Mouse (Mus musculus): Measurements from ENCODE around the gene Slco1a5. TPM values are rescaled to one million over a fixed set of nuclear protein-coding genes. Genes with fewer than 3 reads are reported as not detected.

Slco1a5 gene
- polyA plus RNA-seq, 1 experiment = not detected

- no peak for TF ChIP-seq GATA1 (IDR thresholded peaks at IDR 0.05; ENCODE audit: low read length)
Observed at GRCm38 (mm10) chr6:142187426-142187825, 135.4 kb downstream of the Slco1a5 start.

GRCm38 (mm10) chr6:142185868-142186415, 136.8 kb downstream of the Slco1a5 start:
- no peak for TF ChIP-seq GATA1 (IDR thresholded peaks at IDR 0.05; ENCODE audit: low read length)

Other genes with a start within 250 kb of the Slco1a5 start
- gene Slco1a6, start 114.5 kb downstream of the Slco1a5 start, polyA plus RNA-seq (2012) = not detected in 2 replicates
- gene Iapp, start 24.6 kb downstream of the Slco1a5 start, polyA plus RNA-seq (2012) = not detected in 2 replicates
- gene Pyroxd1, start 22.7 kb upstream of the Slco1a5 start, polyA plus RNA-seq (2012) = 1.7 and 3.1 TPM in 2 replicates
- gene Recql, start 64.1 kb upstream of the Slco1a5 start, polyA plus RNA-seq (2012) = 1.9 TPM in 2 replicates
- 19.3 and 25.8 TPM in 2 replicates for gene Golt1b, start 64.2 kb upstream of the Slco1a5 start, polyA plus RNA-seq (2012)
- gene Spx, start 90.5 kb upstream of the Slco1a5 start, polyA plus RNA-seq (2012) = not detected in 2 replicates
- not detected in 2 replicates for gene Gys2, start 150.1 kb upstream of the Slco1a5 start, polyA plus RNA-seq (2012)
- not detected in 2 replicates for gene Ldhb, start 185.0 kb upstream of the Slco1a5 start, polyA plus RNA-seq (2012)
- gene Kcnj8, start 248.6 kb upstream of the Slco1a5 start, polyA plus RNA-seq (2012) = not detected in 2 replicates

Measured in G1E-ER4 (cell line).